Mouse (Mus musculus): ENCODE measurements at regions not wholly inside any gene's neighbourhood (a gene's known extent, or its start where the extent isn't known, plus 50 kb on each side); places are given as distances from the start of the nearest gene placed in this dataset.

GRCm38 (mm10) chr14:72822231-72822615 lies 112.4 kb upstream of the Fndc3a start:
- ATAC-seq (replicated peaks; ENCODE audit: insufficient number of reproducible peaks, low FRiP score, low TSS enrichment, low read depth) (no peak), DNase-seq (ENCODE audit: low spot score) (no peak)
- Histone ChIP-seq H3K27ac (replicated peaks; ENCODE audit: low read depth, low read length) (no peak overlapping the region), H3K4me3 (ENCODE audit: low read depth, low read length) (no peak overlapping the region), H3K4me1 (ENCODE audit: control insufficient read depth, insufficient read depth, low read length) (no peaks in the 10 kb centered on the region), H3K36me3 (replicated peaks; ENCODE audit: control insufficient read depth, insufficient read depth, low read depth, low read length) (no peaks in the 10 kb centered on the region), H3K4me2 (ENCODE audit: low read depth, low read length) (no peak overlapping the region), H3K9ac (replicated peaks; ENCODE audit: low read length) (no peak overlapping the region), H3K27me3 (ENCODE audit: control insufficient read depth, insufficient read depth, low read length) (no peaks in the 10 kb centered on the region), H3K9me3 (replicated peaks; ENCODE audit: control insufficient read depth, low read length) (no peaks in the 10 kb centered on the region)
- WGBS, result 41% methylated on average over 3 of the region's 3 CpGs

GRCm38 (mm10) chr14:72821517-72822230 lies 111.9 kb upstream of the Fndc3a start:
- ATAC-seq (replicated peaks; ENCODE audit: insufficient number of reproducible peaks, low FRiP score, low TSS enrichment, low read depth), result no peak
- Histone ChIP-seq H3K27ac (replicated peaks; ENCODE audit: low read depth, low read length) (no peak overlapping the region), H3K4me1 (ENCODE audit: control insufficient read depth, insufficient read depth, low read length) (no peaks in the 10 kb centered on the region), H3K27me3 (ENCODE audit: control insufficient read depth, insufficient read depth, low read length) (no peaks in the 10 kb centered on the region), H3K4me2 (ENCODE audit: low read depth, low read length) (no peak overlapping the region), H3K36me3 (replicated peaks; ENCODE audit: control insufficient read depth, insufficient read depth, low read depth, low read length) (no peaks in the 10 kb centered on the region), H3K9ac (replicated peaks; ENCODE audit: low read length) (no peak overlapping the region), H3K4me3 (ENCODE audit: low read depth, low read length) (no peak overlapping the region), H3K9me3 (replicated peaks; ENCODE audit: control insufficient read depth, low read length) (no peaks in the 10 kb centered on the region)
- 73% methylated on average over 13 of the region's 13 CpGs for WGBS
- DNase-seq (ENCODE audit: low spot score), result no peak

DNA sequence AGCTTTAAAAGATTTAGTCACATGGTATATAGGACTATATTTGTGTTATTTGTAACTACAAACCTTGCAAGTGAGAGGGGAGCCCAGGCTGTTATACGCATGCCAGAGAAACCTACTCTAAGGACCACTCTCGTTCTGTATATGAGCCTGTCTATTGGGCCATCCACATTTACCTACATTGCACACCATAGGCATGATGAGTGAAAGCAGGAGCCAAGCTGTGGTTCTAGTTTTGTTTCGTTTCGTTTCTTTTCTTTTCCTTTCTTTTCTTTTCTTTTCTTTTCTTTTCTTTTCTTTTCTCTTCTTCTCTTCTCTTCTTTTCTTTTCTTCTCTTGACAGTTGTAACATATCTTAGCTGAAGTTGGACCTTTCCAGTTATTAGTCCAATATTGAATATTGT lies 109.2 kb upstream of the Fndc3a start:
- Histone ChIP-seq H3K4me3 (ENCODE audit: low read depth, low read length) (no peak overlapping the region), H3K9me3 (replicated peaks; ENCODE audit: control insufficient read depth, low read length) (no peaks in the 10 kb centered on the region), H3K4me1 (ENCODE audit: control insufficient read depth, insufficient read depth, low read length) (no peaks in the 10 kb centered on the region), H3K9ac (replicated peaks; ENCODE audit: low read length) (no peak overlapping the region), H3K27me3 (ENCODE audit: control insufficient read depth, insufficient read depth, low read length) (no peaks in the 10 kb centered on the region), H3K27ac (replicated peaks; ENCODE audit: low read depth, low read length) (no peak overlapping the region), H3K4me2 (ENCODE audit: low read depth, low read length) (no peak overlapping the region), H3K36me3 (replicated peaks; ENCODE audit: control insufficient read depth, insufficient read depth, low read depth, low read length) (no peaks in the 10 kb centered on the region)
- DNase-seq (ENCODE audit: low spot score), result no peak
- 95% methylated on average over 4 of the region's 4 CpGs for WGBS
- ATAC-seq (replicated peaks; ENCODE audit: insufficient number of reproducible peaks, low FRiP score, low TSS enrichment, low read depth), result no peak

DNA sequence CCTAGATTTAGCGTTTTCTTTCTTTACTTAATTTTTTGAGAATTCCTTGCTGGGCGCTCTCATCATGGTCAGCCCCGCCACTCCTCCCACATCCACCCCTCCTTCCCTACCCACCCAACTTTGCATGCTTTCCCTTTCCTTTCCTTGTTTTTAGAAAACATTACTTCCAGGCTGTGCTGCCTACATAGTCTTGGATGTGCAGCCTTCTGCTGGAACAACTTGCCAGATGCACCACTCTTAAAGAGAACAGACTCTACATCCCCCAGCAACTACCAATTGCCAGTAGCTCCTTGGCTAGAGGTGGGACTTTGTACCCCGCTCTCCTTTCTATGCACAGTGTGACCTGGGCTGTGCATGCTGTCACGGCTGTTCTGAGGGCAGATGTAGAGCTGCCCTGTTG lies 108.0 kb upstream of the Fndc3a start:
- no peaks in the 10 kb centered on the region for H3K4me1 ChIP-seq (ENCODE audit: control insufficient read depth, insufficient read depth, low read length)
- H3K9me3 ChIP-seq (replicated peaks; ENCODE audit: control insufficient read depth, low read length), result no peaks in the 10 kb centered on the region
- H3K4me3 ChIP-seq (ENCODE audit: low read depth, low read length), result no peak overlapping the region
- H3K9ac ChIP-seq (replicated peaks; ENCODE audit: low read length), result no peak overlapping the region
- no peaks in the 10 kb centered on the region for H3K36me3 ChIP-seq (replicated peaks; ENCODE audit: control insufficient read depth, insufficient read depth, low read depth, low read length)
- H3K27ac ChIP-seq (replicated peaks; ENCODE audit: low read depth, low read length), result no peak overlapping the region
- DNase-seq (ENCODE audit: low spot score) (no peak), ATAC-seq (replicated peaks; ENCODE audit: insufficient number of reproducible peaks, low FRiP score, low TSS enrichment, low read depth) (no peak)
- no peak overlapping the region for H3K4me2 ChIP-seq (ENCODE audit: low read depth, low read length)
- 84% methylated on average over 5 of the region's 5 CpGs for WGBS
- H3K27me3 ChIP-seq (ENCODE audit: control insufficient read depth, insufficient read depth, low read length), result no peaks in the 10 kb centered on the region

DNA sequence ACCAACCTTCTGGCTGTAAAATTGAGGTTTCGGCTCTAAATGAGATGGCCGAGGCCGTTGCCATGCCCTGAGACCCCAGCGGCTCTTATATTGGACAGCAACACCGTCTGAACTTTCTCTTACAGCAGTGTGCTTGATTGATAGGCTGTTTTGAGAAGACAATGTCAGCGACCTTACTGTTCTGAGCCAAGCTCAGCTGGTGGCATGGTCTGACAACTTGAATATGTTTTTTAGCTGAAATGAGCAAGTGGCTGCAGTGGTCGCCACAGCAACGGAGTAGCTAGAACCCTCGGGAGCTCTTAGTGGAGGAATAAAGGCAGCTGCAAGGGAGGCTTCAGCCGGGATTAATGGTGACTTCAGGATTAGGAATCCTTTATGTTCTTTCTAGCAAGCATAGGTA lies 107.0 kb upstream of the Fndc3a start:
- ATAC-seq (replicated peaks; ENCODE audit: insufficient number of reproducible peaks, low FRiP score, low TSS enrichment, low read depth), result no peak; the same call in 1 of the 2 replicates
- Histone ChIP-seq H3K4me3 (ENCODE audit: low read depth, low read length) (no peak overlapping the region), H3K27me3 (ENCODE audit: control insufficient read depth, insufficient read depth, low read length) (no peaks in the 10 kb centered on the region), H3K27ac (replicated peaks; ENCODE audit: low read depth, low read length) (no peak overlapping the region), H3K4me1 (ENCODE audit: control insufficient read depth, insufficient read depth, low read length) (no peaks in the 10 kb centered on the region), H3K9me3 (replicated peaks; ENCODE audit: control insufficient read depth, low read length) (no peaks in the 10 kb centered on the region), H3K9ac (replicated peaks; ENCODE audit: low read length) (no peak overlapping the region), H3K36me3 (replicated peaks; ENCODE audit: control insufficient read depth, insufficient read depth, low read depth, low read length) (no peaks in the 10 kb centered on the region), H3K4me2 (ENCODE audit: low read depth, low read length) (no peak overlapping the region)
- peak; percentile 51 for DNase-seq (ENCODE audit: low spot score)
- WGBS, result 47% methylated on average over 10 of the region's 10 CpGs

DNA sequence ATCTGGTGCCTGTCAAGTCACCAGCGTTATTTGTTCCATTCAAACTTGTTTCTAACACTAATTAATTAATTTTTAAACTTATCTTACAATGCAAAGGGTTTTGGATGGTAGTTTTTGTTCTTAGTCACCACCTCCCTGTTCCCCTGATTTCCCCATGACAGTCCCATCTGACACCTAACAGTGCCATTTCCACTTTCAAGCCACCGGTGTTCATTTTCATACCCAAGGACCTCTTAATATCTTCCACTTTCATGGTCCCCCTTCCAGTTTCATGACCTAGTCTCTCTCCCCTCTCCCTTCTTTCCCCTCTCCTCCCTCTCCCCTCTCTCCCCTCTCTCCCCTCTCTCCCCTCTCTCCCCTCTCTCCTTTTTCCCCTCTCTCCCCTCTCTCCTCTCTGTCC lies 99.3 kb upstream of the Fndc3a start:
- no peak overlapping the region for H3K4me2 ChIP-seq (ENCODE audit: low read depth, low read length)
- H3K4me1 ChIP-seq (ENCODE audit: control insufficient read depth, insufficient read depth, low read length), result no peaks in the 10 kb centered on the region
- no peaks in the 10 kb centered on the region for H3K9me3 ChIP-seq (replicated peaks; ENCODE audit: control insufficient read depth, low read length)
- DNase-seq (ENCODE audit: low spot score), result no peak
- H3K27me3 ChIP-seq (ENCODE audit: control insufficient read depth, insufficient read depth, low read length), result no peaks in the 10 kb centered on the region
- H3K4me3 ChIP-seq (ENCODE audit: low read depth, low read length), result no peak overlapping the region
- no peak overlapping the region for H3K27ac ChIP-seq (replicated peaks; ENCODE audit: low read depth, low read length)
- no peak for ATAC-seq (replicated peaks; ENCODE audit: insufficient number of reproducible peaks, low FRiP score, low TSS enrichment, low read depth)
- WGBS, result 79% methylated on average over 2 of the region's 2 CpGs
- no peaks in the 10 kb centered on the region for H3K36me3 ChIP-seq (replicated peaks; ENCODE audit: control insufficient read depth, insufficient read depth, low read depth, low read length)
- H3K9ac ChIP-seq (replicated peaks; ENCODE audit: low read length), result no peak overlapping the region

DNA sequence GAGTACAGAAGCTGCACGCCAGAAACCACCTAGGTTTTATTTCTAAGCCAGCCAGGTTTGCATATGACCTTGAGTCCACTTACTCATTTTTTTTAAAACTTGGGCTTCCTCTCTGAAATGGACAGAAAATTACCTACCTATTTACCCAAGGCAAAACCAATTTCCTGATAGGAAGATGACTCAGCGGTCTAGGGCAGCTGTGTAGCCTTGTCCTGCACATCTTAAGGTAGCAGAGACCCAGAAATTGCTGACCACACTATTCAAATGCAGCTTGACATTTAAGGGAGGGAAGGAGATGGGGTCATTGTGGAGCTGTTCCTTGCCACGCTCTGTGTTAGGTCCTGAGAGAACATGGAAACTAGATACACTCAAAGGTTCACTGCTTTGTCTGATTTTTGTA lies 98.1 kb upstream of the Fndc3a start:
- Histone ChIP-seq H3K36me3 (replicated peaks; ENCODE audit: control insufficient read depth, insufficient read depth, low read depth, low read length) (no peaks in the 10 kb centered on the region), H3K9me3 (replicated peaks; ENCODE audit: control insufficient read depth, low read length) (no peaks in the 10 kb centered on the region), H3K27ac (replicated peaks; ENCODE audit: low read depth, low read length) (no peak overlapping the region), H3K27me3 (ENCODE audit: control insufficient read depth, insufficient read depth, low read length) (no peaks in the 10 kb centered on the region), H3K9ac (replicated peaks; ENCODE audit: low read length) (no peak overlapping the region), H3K4me2 (ENCODE audit: low read depth, low read length) (no peak overlapping the region), H3K4me3 (ENCODE audit: low read depth, low read length) (no peak overlapping the region), H3K4me1 (ENCODE audit: control insufficient read depth, insufficient read depth, low read length) (no peaks in the 10 kb centered on the region)
- ATAC-seq (replicated peaks; ENCODE audit: insufficient number of reproducible peaks, low FRiP score, low TSS enrichment, low read depth), result no peak
- DNase-seq (ENCODE audit: low spot score), result no peak
- 76% methylated on average over 3 of the region's 3 CpGs for WGBS

- no peak for DNase-seq (ENCODE audit: low spot score)
- Histone ChIP-seq H3K9me3 (replicated peaks; ENCODE audit: control insufficient read depth, low read length) (no peaks in the 10 kb centered on the region), H3K4me3 (ENCODE audit: low read depth, low read length) (no peak overlapping the region), H3K4me2 (ENCODE audit: low read depth, low read length) (no peak overlapping the region), H3K27ac (replicated peaks; ENCODE audit: low read depth, low read length) (no peak overlapping the region), H3K36me3 (replicated peaks; ENCODE audit: control insufficient read depth, insufficient read depth, low read depth, low read length) (no peaks in the 10 kb centered on the region), H3K9ac (replicated peaks; ENCODE audit: low read length) (no peak overlapping the region), H3K4me1 (ENCODE audit: control insufficient read depth, insufficient read depth, low read length) (no peaks in the 10 kb centered on the region), H3K27me3 (ENCODE audit: control insufficient read depth, insufficient read depth, low read length) (no peaks in the 10 kb centered on the region)
- no peak for ATAC-seq (replicated peaks; ENCODE audit: insufficient number of reproducible peaks, low FRiP score, low TSS enrichment, low read depth)
- 91% methylated on average over 7 of the region's 7 CpGs for WGBS
Measured at GRCm38 (mm10) chr14:72807286-72807685, 97.5 kb upstream of the Fndc3a start.

Measured in embryonic facial prominence, embryonic 11.5 days (tissue).